In the genomic region with DNA sequence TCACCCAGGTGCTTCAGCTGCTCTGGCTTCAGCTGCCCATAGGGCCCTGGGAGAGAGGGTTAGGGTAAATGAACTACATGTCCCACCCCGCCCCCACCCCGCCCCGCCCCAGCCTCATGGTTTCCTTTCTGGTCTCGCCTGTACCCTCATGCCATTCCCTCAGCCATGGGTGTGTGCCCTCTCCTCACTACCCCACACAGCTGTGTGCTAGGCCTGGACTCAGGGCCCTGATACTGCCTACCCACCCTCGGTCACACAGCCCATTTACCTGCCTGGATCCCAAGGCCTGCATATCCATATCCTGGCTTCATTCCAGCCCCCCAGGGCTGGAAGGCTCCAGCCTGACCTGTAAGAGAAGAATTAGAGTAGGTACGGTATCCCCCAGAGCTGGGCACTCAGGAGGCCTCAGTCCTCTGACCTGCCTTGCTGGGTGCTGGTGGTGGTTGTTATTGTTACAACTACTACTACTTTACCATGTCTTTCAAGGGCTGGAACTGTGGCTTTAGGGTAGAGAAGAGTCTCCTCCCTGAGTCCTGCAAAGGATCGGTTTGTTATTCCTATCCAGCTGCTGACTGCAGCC, we compare ENCODE assay signal across 14 mouse cellular contexts. TPM values are rescaled to one million over a fixed set of nuclear protein-coding genes. Genes with fewer than 3 reads are reported as not detected.
A peak's percentile ranks its signal among the peaks of the same experiment; 100 is the strongest.
DNase-seq lines count a peak whose midpoint lies in the region; ATAC-seq and TF ChIP-seq lines count a peak whose summit lies in the region.
"Had no signal": no experiment of that assay in that cellular context is flagged by ENCODE, and none has a peak within 500 bp of the region (broad histone marks: within the 10 kb centered on the region; RNA-seq: fewer than 3 reads in every experiment).

No protein-coding gene starts in this region.

- no peak overlapping the region for H3K27ac ChIP-seq in forebrain, embryonic 11.5 days (ENCODE audit: low read depth, low read length)
- H3K27ac ChIP-seq in forebrain, embryonic 14.5 days (ENCODE audit: low read depth, low read length) = no peak overlapping the region
- no peak overlapping the region for H3K27ac ChIP-seq in hindbrain, embryonic 15.5 days (replicated peaks)
- no peak overlapping the region for H3K27ac ChIP-seq in hindbrain, embryonic 13.5 days
- no peak overlapping the region for H3K27ac ChIP-seq in lung, embryonic 14.5 days (ENCODE audit: low read depth)
- no peak overlapping the region for H3K27ac ChIP-seq in neural tube, embryonic 12.5 days
- H3K27ac ChIP-seq: heart, embryonic 15.5 days; kidney, embryonic 15.5 days; stomach, postnatal 0 days had no signal

- H3K4me1 ChIP-seq in forebrain, embryonic 11.5 days (replicated peaks; ENCODE audit: control insufficient read depth, insufficient read depth, low read length) = no peaks in the 10 kb centered on the region
- no peaks in the 10 kb centered on the region for H3K4me1 ChIP-seq in forebrain, embryonic 14.5 days (ENCODE audit: control insufficient read depth, insufficient read depth, low read length)
- H3K4me1 ChIP-seq in hindbrain, embryonic 15.5 days (replicated peaks) = 0 out of 2 replicates have a peak, but pooled peaks cover 3% of the 10 kb centered on the region
- H3K4me1 ChIP-seq in hindbrain, embryonic 13.5 days (replicated peaks) = peaks cover 8% of the 10 kb centered on the region
- H3K4me1 ChIP-seq in lung, embryonic 14.5 days (ENCODE audit: insufficient read depth) = no peaks in the 10 kb centered on the region
- 0 out of 2 replicates have a peak, but pooled peaks cover 3% of the 10 kb centered on the region for H3K4me1 ChIP-seq in neural tube, embryonic 12.5 days
- H3K4me1 ChIP-seq: heart, embryonic 15.5 days had no signal

- no peaks in the 10 kb centered on the region for H3K9me3 ChIP-seq in forebrain, embryonic 11.5 days (ENCODE audit: control insufficient read depth, low read length)
- no peaks in the 10 kb centered on the region for H3K9me3 ChIP-seq in forebrain, embryonic 14.5 days (replicated peaks; ENCODE audit: control insufficient read depth, low read length)
- no peaks in the 10 kb centered on the region for H3K9me3 ChIP-seq in hindbrain, embryonic 15.5 days
- H3K9me3 ChIP-seq in hindbrain, embryonic 13.5 days = no peaks in the 10 kb centered on the region
- H3K9me3 ChIP-seq in lung, embryonic 14.5 days (ENCODE audit: low read depth, low read length) = no peaks in the 10 kb centered on the region
- no peaks in the 10 kb centered on the region for H3K9me3 ChIP-seq in neural tube, embryonic 12.5 days
- H3K9me3 ChIP-seq: heart, embryonic 15.5 days; kidney, embryonic 15.5 days had no signal

- TF ChIP-seq CTCF in lung, embryonic 14.5 days (IDR thresholded peaks at IDR 0.05; ENCODE audit: low read depth) = no peak

- H3K4me3 ChIP-seq in forebrain, embryonic 11.5 days (ENCODE audit: low read depth, low read length) = no peak overlapping the region
- no peak overlapping the region for H3K4me3 ChIP-seq in forebrain, embryonic 14.5 days (ENCODE audit: low read depth, low read length)
- no peak overlapping the region for H3K4me3 ChIP-seq in hindbrain, embryonic 15.5 days
- no peak overlapping the region for H3K4me3 ChIP-seq in hindbrain, embryonic 13.5 days
- H3K4me3 ChIP-seq in lung, embryonic 14.5 days (ENCODE audit: low read depth, low read length) = no peak overlapping the region
- no peak overlapping the region for H3K4me3 ChIP-seq in neural tube, embryonic 12.5 days
- H3K4me3 ChIP-seq: heart, embryonic 15.5 days; kidney, embryonic 15.5 days; myocyte had no signal

- no peaks in the 10 kb centered on the region for H3K36me3 ChIP-seq in forebrain, embryonic 11.5 days (ENCODE audit: control insufficient read depth, insufficient read depth, low read length)
- no peaks in the 10 kb centered on the region for H3K36me3 ChIP-seq in forebrain, embryonic 14.5 days (ENCODE audit: control insufficient read depth, insufficient read depth, low read length)
- H3K36me3 ChIP-seq in hindbrain, embryonic 15.5 days = no peaks in the 10 kb centered on the region
- no peaks in the 10 kb centered on the region for H3K36me3 ChIP-seq in hindbrain, embryonic 13.5 days
- H3K36me3 ChIP-seq in lung, embryonic 14.5 days (ENCODE audit: insufficient read depth) = no peaks in the 10 kb centered on the region
- no peaks in the 10 kb centered on the region for H3K36me3 ChIP-seq in neural tube, embryonic 12.5 days
- H3K36me3 ChIP-seq: heart, embryonic 15.5 days; kidney, embryonic 15.5 days had no signal

- 74% methylated on average over 7 of the region's 7 CpGs for WGBS in forebrain, embryonic 11.5 days
- WGBS in forebrain, embryonic 14.5 days = 80% methylated on average over 7 of the region's 7 CpGs
- WGBS in hindbrain, embryonic 15.5 days = 76% methylated on average over 7 of the region's 7 CpGs
- 85% methylated on average over 7 of the region's 7 CpGs for WGBS in hindbrain, embryonic 13.5 days
- 74% methylated on average over 7 of the region's 7 CpGs for WGBS in lung, embryonic 14.5 days
- WGBS in neural tube, embryonic 12.5 days = 76% methylated on average over 7 of the region's 7 CpGs

- peak; percentile 51 for ATAC-seq in forebrain, embryonic 11.5 days (replicated peaks; ENCODE audit: low FRiP score)
- no peak for ATAC-seq in forebrain, embryonic 14.5 days
- peak; percentile 23; the same call in 1 of the 2 replicates for ATAC-seq in hindbrain, embryonic 15.5 days (ENCODE audit: low FRiP score, low read depth)
- ATAC-seq in hindbrain, embryonic 13.5 days (ENCODE audit: low FRiP score) = no peak; the same call in 1 of the 2 replicates
- ATAC-seq in lung, embryonic 14.5 days (ENCODE audit: insufficient read depth) = peak; percentile 10; the same call in 1 of the 2 replicates
- peak; percentile 28 for ATAC-seq in neural tube, embryonic 12.5 days (ENCODE audit: low FRiP score, low read depth)

- peaks cover 5% of the 10 kb centered on the region for H3K27me3 ChIP-seq in forebrain, embryonic 11.5 days (ENCODE audit: control insufficient read depth, insufficient read depth, low read length)
- peaks cover 6% of the 10 kb centered on the region; the same call in 1 of the 2 replicates for H3K27me3 ChIP-seq in forebrain, embryonic 14.5 days (replicated peaks; ENCODE audit: control insufficient read depth, insufficient read depth, low read length)
- H3K27me3 ChIP-seq in hindbrain, embryonic 15.5 days = peaks cover 20% of the 10 kb centered on the region
- H3K27me3 ChIP-seq in hindbrain, embryonic 13.5 days = peaks cover 48% of the 10 kb centered on the region
- no peaks in the 10 kb centered on the region for H3K27me3 ChIP-seq in lung, embryonic 14.5 days (ENCODE audit: insufficient read depth, low read length)
- H3K27me3 ChIP-seq in neural tube, embryonic 12.5 days (replicated peaks) = peaks cover 10% of the 10 kb centered on the region; the same call in 1 of the 2 replicates

- H3K4me2 ChIP-seq in forebrain, embryonic 11.5 days (ENCODE audit: low read depth, low read length, severe bottlenecking) = no peak overlapping the region
- no peak overlapping the region for H3K4me2 ChIP-seq in forebrain, embryonic 14.5 days (ENCODE audit: low read length)
- H3K4me2 ChIP-seq in hindbrain, embryonic 15.5 days = no peak overlapping the region
- H3K4me2 ChIP-seq in hindbrain, embryonic 13.5 days = no peak overlapping the region
- no peak overlapping the region for H3K4me2 ChIP-seq in lung, embryonic 14.5 days
- H3K4me2 ChIP-seq in neural tube, embryonic 12.5 days (replicated peaks) = no peak overlapping the region
- H3K4me2 ChIP-seq: heart, embryonic 15.5 days; kidney, embryonic 15.5 days had no signal

- H3K9ac ChIP-seq in forebrain, embryonic 11.5 days (ENCODE audit: low read length) = no peak overlapping the region
- no peak overlapping the region for H3K9ac ChIP-seq in forebrain, embryonic 14.5 days (ENCODE audit: low read length)
- H3K9ac ChIP-seq in hindbrain, embryonic 15.5 days = no peak overlapping the region
- H3K9ac ChIP-seq in hindbrain, embryonic 13.5 days = no peak overlapping the region
- no peak overlapping the region for H3K9ac ChIP-seq in lung, embryonic 14.5 days
- no peak overlapping the region for H3K9ac ChIP-seq in neural tube, embryonic 12.5 days
- H3K9ac ChIP-seq: heart, embryonic 15.5 days; kidney, embryonic 15.5 days had no signal

- no peak for DNase-seq in forebrain, embryonic 11.5 days (ENCODE audit: low spot score)
- no peak for DNase-seq in forebrain, embryonic 14.5 days (ENCODE audit: low spot score)
- no peak for DNase-seq in lung, embryonic 14.5 days
- no peak for DNase-seq in lung, postnatal 36 days
- no peak for DNase-seq in neural tube, embryonic 10.5 days (ENCODE audit: extremely low spot score, low spot score)

RNA-seq across cellular contexts. Expression of gene 1520401A03Rik, which starts 17.0 kb away (rescaled TPM):
- polyA plus RNA-seq in forebrain, embryonic 11.5 days (2014; fragmentation: Nextera tagmentation; extraction: Ambion mirVana) = not detected in 2 replicates
- not detected in 2 replicates for polyA plus RNA-seq in forebrain, embryonic 14.5 days (2014; fragmentation: Nextera tagmentation; extraction: Ambion mirVana)
- 0.13 and 0.41 TPM in 2 replicates for polyA plus RNA-seq in hindbrain, embryonic 15.5 days (2015; fragmentation: Nextera tagmentation; extraction: Ambion mirVana)
- polyA plus RNA-seq in hindbrain, embryonic 13.5 days (2015; fragmentation: Nextera tagmentation; extraction: Ambion mirVana) = 0.06 and 0.27 TPM in 2 replicates
- polyA plus RNA-seq in lung, embryonic 14.5 days (2014; fragmentation: Nextera tagmentation; extraction: Ambion mirVana) = 0.17 TPM in 1 of 2 replicates, not detected in the other
- polyA plus RNA-seq in neural tube, embryonic 12.5 days (2016; fragmentation: Nextera tagmentation; extraction: Ambion mirVana) = 0.79 and 1.1 TPM in 2 replicates
- polyA plus RNA-seq: heart, embryonic 15.5 days; liver, adult 2 months had no signal

RNA-seq across cellular contexts. Expression of gene Pkmyt1, which starts 20.5 kb away (rescaled TPM):
- 61.3 and 62.9 TPM in 2 replicates for polyA plus RNA-seq in forebrain, embryonic 11.5 days (2014; fragmentation: Nextera tagmentation; extraction: Ambion mirVana)
- 18.0 and 23.1 TPM in 2 replicates for polyA plus RNA-seq in forebrain, embryonic 14.5 days (2014; fragmentation: Nextera tagmentation; extraction: Ambion mirVana)
- 19.8 and 21.8 TPM in 2 replicates for polyA plus RNA-seq in hindbrain, embryonic 15.5 days (2015; fragmentation: Nextera tagmentation; extraction: Ambion mirVana)
- 18.0 and 18.8 TPM in 2 replicates for polyA plus RNA-seq in hindbrain, embryonic 13.5 days (2015; fragmentation: Nextera tagmentation; extraction: Ambion mirVana)
- polyA plus RNA-seq in lung, embryonic 14.5 days (2014; fragmentation: Nextera tagmentation; extraction: Ambion mirVana) = 68.4 and 79.0 TPM in 2 replicates
- polyA plus RNA-seq in neural tube, embryonic 12.5 days (2016; fragmentation: Nextera tagmentation; extraction: Ambion mirVana) = 32.7 and 34.1 TPM in 2 replicates

RNA-seq across cellular contexts. Expression of gene Cldn9, which starts 21.8 kb away (rescaled TPM):
- 4.8 and 6.6 TPM in 2 replicates for polyA plus RNA-seq in forebrain, embryonic 11.5 days (2014; fragmentation: Nextera tagmentation; extraction: Ambion mirVana)
- polyA plus RNA-seq in forebrain, embryonic 14.5 days (2014; fragmentation: Nextera tagmentation; extraction: Ambion mirVana) = 1.6 and 2.3 TPM in 2 replicates
- 1.2 and 1.8 TPM in 2 replicates for polyA plus RNA-seq in hindbrain, embryonic 15.5 days (2015; fragmentation: Nextera tagmentation; extraction: Ambion mirVana)
- polyA plus RNA-seq in hindbrain, embryonic 13.5 days (2015; fragmentation: Nextera tagmentation; extraction: Ambion mirVana) = 1.4 and 2.5 TPM in 2 replicates
- 5.1 and 6.2 TPM in 2 replicates for polyA plus RNA-seq in lung, embryonic 14.5 days (2014; fragmentation: Nextera tagmentation; extraction: Ambion mirVana)
- polyA plus RNA-seq in neural tube, embryonic 12.5 days (2016; fragmentation: Nextera tagmentation; extraction: Ambion mirVana) = 0.74 and 1.9 TPM in 2 replicates
- polyA plus RNA-seq: liver, adult 2 months had no signal

RNA-seq across cellular contexts. Expression of gene Cldn6, which starts 26.6 kb away (rescaled TPM):
- polyA plus RNA-seq in forebrain, embryonic 11.5 days (2014; fragmentation: Nextera tagmentation; extraction: Ambion mirVana) = 8.7 and 9.7 TPM in 2 replicates
- polyA plus RNA-seq in forebrain, embryonic 14.5 days (2014; fragmentation: Nextera tagmentation; extraction: Ambion mirVana) = 0.24 and 0.25 TPM in 2 replicates
- polyA plus RNA-seq in hindbrain, embryonic 15.5 days (2015; fragmentation: Nextera tagmentation; extraction: Ambion mirVana) = 0.38 and 0.66 TPM in 2 replicates
- 0.61 and 0.85 TPM in 2 replicates for polyA plus RNA-seq in hindbrain, embryonic 13.5 days (2015; fragmentation: Nextera tagmentation; extraction: Ambion mirVana)
- polyA plus RNA-seq in lung, embryonic 14.5 days (2014; fragmentation: Nextera tagmentation; extraction: Ambion mirVana) = 207 and 219 TPM in 2 replicates
- 2.7 and 3.6 TPM in 2 replicates for polyA plus RNA-seq in neural tube, embryonic 12.5 days (2016; fragmentation: Nextera tagmentation; extraction: Ambion mirVana)
- polyA plus RNA-seq: large intestine, adult 2 months; myocyte had no signal

RNA-seq across cellular contexts. Expression of gene Tnfrsf12a, which starts 28.3 kb away (rescaled TPM):
- 2.5 and 2.7 TPM in 2 replicates for polyA plus RNA-seq in forebrain, embryonic 11.5 days (2014; fragmentation: Nextera tagmentation; extraction: Ambion mirVana)
- polyA plus RNA-seq in forebrain, embryonic 14.5 days (2014; fragmentation: Nextera tagmentation; extraction: Ambion mirVana) = 2.6 and 2.9 TPM in 2 replicates
- polyA plus RNA-seq in hindbrain, embryonic 15.5 days (2015; fragmentation: Nextera tagmentation; extraction: Ambion mirVana) = 3.3 and 5.3 TPM in 2 replicates
- polyA plus RNA-seq in hindbrain, embryonic 13.5 days (2015; fragmentation: Nextera tagmentation; extraction: Ambion mirVana) = 2.7 and 3.4 TPM in 2 replicates
- polyA plus RNA-seq in lung, embryonic 14.5 days (2014; fragmentation: Nextera tagmentation; extraction: Ambion mirVana) = 21.6 and 24.0 TPM in 2 replicates
- polyA plus RNA-seq in neural tube, embryonic 12.5 days (2016; fragmentation: Nextera tagmentation; extraction: Ambion mirVana) = 3.1 and 3.9 TPM in 2 replicates

Comparison
In these comparisons a context has a peak if more than half of its experiments do, and no peak if none do; other contexts are left out.
1. ATAC-seq: peak in forebrain, embryonic 11.5 days (single experiment), hindbrain, embryonic 15.5 days (single experiment), lung, embryonic 14.5 days (single experiment) and neural tube, embryonic 12.5 days (single experiment); none in forebrain, embryonic 14.5 days (single experiment) and hindbrain, embryonic 13.5 days (single experiment).